Mouse (Mus musculus): ENCODE results near the gene Usp49. TPM values are rescaled to one million over a fixed set of nuclear protein-coding genes. Genes with fewer than 3 reads are reported as not detected.

Gene Usp49
- total and polyA plus RNA-seq, 2 experiments from 2014 or later: 4.7 to 18.9 TPM

- no peak for ATAC-seq
- WGBS: 83% methylated on average over 11 of the region's 11 CpGs
- peaks cover 48% of the 10 kb centered on the region for H3K36me3 ChIP-seq (ENCODE audit: insufficient read depth)
Observed at GRCm38 (mm10) chr17:47599511-47600297, 30.8 kb upstream of the Usp49 start.

GRCm38 (mm10) chr17:47600601-47601388 is 29.7 kb upstream of the Usp49 start:
- ATAC-seq (no peak), DNase-seq (no peak)
- TF ChIP-seq CTCF (IDR thresholded peaks at IDR 0.05; ENCODE audit: low read depth): no peak
- Histone ChIP-seq H3K4me2 (ENCODE audit: low read depth) (no peak overlapping the region), H3K36me3 (ENCODE audit: insufficient read depth) (peaks cover 59% of the 10 kb centered on the region), H3K4me3 (ENCODE audit: low read depth, low read length) (no peak overlapping the region), H3K9me3 (ENCODE audit: low read length) (no peaks in the 10 kb centered on the region), H3K4me1 (ENCODE audit: insufficient read depth) (no peaks in the 10 kb centered on the region), H3K27ac (ENCODE audit: low read depth, low read length) (no peak overlapping the region), H3K9ac (no peak overlapping the region), H3K27me3 (ENCODE audit: insufficient read depth, low read length) (no peaks in the 10 kb centered on the region)
- WGBS: 91% methylated on average over 13 of the region's 13 CpGs

More at GRCm38 (mm10) chr17:47599511-47600297, 30.8 kb upstream of the Usp49 start:
- no peaks in the 10 kb centered on the region for H3K27me3 ChIP-seq (ENCODE audit: insufficient read depth, low read length)
- DNase-seq: no peak
- no peak overlapping the region for H3K4me2 ChIP-seq (ENCODE audit: low read depth)
- H3K9me3 ChIP-seq (ENCODE audit: low read length): no peaks in the 10 kb centered on the region
- H3K4me1 ChIP-seq (ENCODE audit: insufficient read depth): no peaks in the 10 kb centered on the region
- H3K4me3 ChIP-seq (ENCODE audit: low read depth, low read length): no peak overlapping the region
- TF ChIP-seq CTCF (IDR thresholded peaks at IDR 0.05; ENCODE audit: low read depth): no peak
- no peak overlapping the region for H3K9ac ChIP-seq
- no peak overlapping the region for H3K27ac ChIP-seq (ENCODE audit: low read depth, low read length)

GRCm38 (mm10) chr17:47601389-47601755 is 29.1 kb upstream of the Usp49 start:
- no peaks in the 10 kb centered on the region for H3K4me1 ChIP-seq (ENCODE audit: insufficient read depth)
- H3K27ac ChIP-seq (ENCODE audit: low read depth, low read length): no peak overlapping the region
- 93% methylated on average over 10 of the region's 10 CpGs for WGBS
- no peak overlapping the region for H3K4me3 ChIP-seq (ENCODE audit: low read depth, low read length)
- H3K9ac ChIP-seq: no peak overlapping the region
- H3K9me3 ChIP-seq (ENCODE audit: low read length): no peaks in the 10 kb centered on the region
- no peaks in the 10 kb centered on the region for H3K27me3 ChIP-seq (ENCODE audit: insufficient read depth, low read length)
- no peak overlapping the region for H3K4me2 ChIP-seq (ENCODE audit: low read depth)
- TF ChIP-seq CTCF (IDR thresholded peaks at IDR 0.05; ENCODE audit: low read depth): no peak
- H3K36me3 ChIP-seq (ENCODE audit: insufficient read depth): peaks cover 63% of the 10 kb centered on the region
- DNase-seq (no peak), ATAC-seq (no peak)

GRCm38 (mm10) chr17:47602289-47602688 is 28.2 kb upstream of the Usp49 start:
- H3K4me1 ChIP-seq (ENCODE audit: insufficient read depth): no peaks in the 10 kb centered on the region
- H3K9me3 ChIP-seq (ENCODE audit: low read length): no peaks in the 10 kb centered on the region
- H3K4me2 ChIP-seq (ENCODE audit: low read depth): no peak overlapping the region
- DNase-seq (no peak), ATAC-seq (no peak)
- no peaks in the 10 kb centered on the region for H3K27me3 ChIP-seq (ENCODE audit: insufficient read depth, low read length)
- WGBS: 95% methylated on average over 11 of the region's 11 CpGs
- peaks cover 69% of the 10 kb centered on the region for H3K36me3 ChIP-seq (ENCODE audit: insufficient read depth)
- no peak overlapping the region for H3K4me3 ChIP-seq (ENCODE audit: low read depth, low read length)
- no peak for TF ChIP-seq CTCF (IDR thresholded peaks at IDR 0.05; ENCODE audit: low read depth)
- no peak overlapping the region for H3K9ac ChIP-seq
- no peak overlapping the region for H3K27ac ChIP-seq (ENCODE audit: low read depth, low read length)

GRCm38 (mm10) chr17:47606220-47606619 is 24.3 kb upstream of the Usp49 start:
- Histone ChIP-seq H3K4me1 (ENCODE audit: insufficient read depth) (peaks cover 10% of the 10 kb centered on the region), H3K27ac (ENCODE audit: low read depth, low read length) (no peak overlapping the region), H3K9me3 (ENCODE audit: low read length) (no peaks in the 10 kb centered on the region), H3K4me3 (ENCODE audit: low read depth, low read length) (no peak overlapping the region), H3K9ac (no peak overlapping the region), H3K27me3 (ENCODE audit: insufficient read depth, low read length) (no peaks in the 10 kb centered on the region), H3K36me3 (ENCODE audit: insufficient read depth) (peaks cover 49% of the 10 kb centered on the region), H3K4me2 (ENCODE audit: low read depth) (no peak overlapping the region)
- DNase-seq (no peak), ATAC-seq (no peak)
- 71% methylated on average over 5 of the region's 5 CpGs for WGBS
- peak; percentile 46 for TF ChIP-seq CTCF (IDR thresholded peaks at IDR 0.05; ENCODE audit: low read depth)

- TF ChIP-seq CTCF (IDR thresholded peaks at IDR 0.05; ENCODE audit: low read depth): no peak
- no peak overlapping the region for H3K27ac ChIP-seq (ENCODE audit: low read depth, low read length)
- no peak overlapping the region for H3K4me3 ChIP-seq (ENCODE audit: low read depth, low read length)
- DNase-seq (no peak), ATAC-seq (no peak)
- WGBS: 96% methylated on average over 4 of the region's 4 CpGs
- no peaks in the 10 kb centered on the region for H3K9me3 ChIP-seq (ENCODE audit: low read length)
- no peak overlapping the region for H3K9ac ChIP-seq
- H3K4me1 ChIP-seq (ENCODE audit: insufficient read depth): peaks cover 17% of the 10 kb centered on the region
- H3K27me3 ChIP-seq (ENCODE audit: insufficient read depth, low read length): no peaks in the 10 kb centered on the region
- H3K36me3 ChIP-seq (ENCODE audit: insufficient read depth): peaks cover 32% of the 10 kb centered on the region
- no peak overlapping the region for H3K4me2 ChIP-seq (ENCODE audit: low read depth)
Observed at GRCm38 (mm10) chr17:47609182-47609581, 21.3 kb upstream of the Usp49 start.

All from forebrain, postnatal 0 days (tissue).